Mouse (Mus musculus): ENCODE results near the gene Tada2a.

DNA sequence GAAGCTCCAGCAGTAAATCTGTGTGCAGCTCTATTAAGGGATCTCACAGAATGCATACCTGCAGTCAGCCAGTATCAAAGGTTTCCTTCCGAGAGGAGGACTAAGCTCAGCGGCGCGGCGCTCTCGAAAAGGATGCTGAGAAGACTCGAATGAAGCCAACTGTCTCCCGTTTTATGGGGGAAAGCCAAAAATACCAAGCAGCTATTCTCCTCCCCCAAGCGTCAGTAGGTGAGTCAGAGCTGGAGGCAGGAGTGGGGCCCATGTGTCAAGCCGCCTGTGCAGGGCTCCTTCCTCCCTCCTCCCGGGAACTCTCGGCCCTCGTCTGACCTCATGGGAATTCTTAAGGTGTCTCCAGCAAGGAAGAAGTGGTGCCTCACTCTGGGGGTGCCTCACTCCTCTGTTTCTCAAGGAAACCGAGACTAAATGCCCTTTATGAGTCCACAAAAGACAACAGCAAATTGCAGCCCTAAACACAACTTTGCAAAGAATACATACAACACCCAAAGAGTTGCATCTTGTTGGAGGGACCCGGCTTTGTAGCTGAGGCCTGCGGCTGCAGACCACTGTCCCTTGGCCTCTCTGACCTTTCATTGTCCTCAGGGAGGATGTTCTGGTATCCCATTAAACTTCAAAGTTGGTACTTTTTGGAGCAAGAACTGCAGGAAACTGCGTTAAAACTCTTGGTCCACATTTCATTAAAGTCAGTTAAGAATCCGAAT, 62.3 kb downstream of the Tada2a start:
- TF ChIP-seq CTCF (IDR thresholded peaks at IDR 0.05; ENCODE audit: low read depth) (no peak), EP300 (IDR thresholded peaks at IDR 0.05; ENCODE audit: low read depth) (no peak)

All from liver, postnatal 0 days (tissue).